Mouse (Mus musculus) adrenal gland, postnatal 10 days (tissue): ENCODE data around the gene Tob1. TPM values are rescaled to one million over a fixed set of nuclear protein-coding genes. Genes with fewer than 3 reads are reported as not detected.

Experiments used
- total RNA-seq, 2 experiments: library from RNA; stranded (reverse); gene quantifications; 2 replicates each; pipeline ENCODE4 v1.2.3; 2021

Tob1 gene
- total RNA-seq, 2 experiments from 2014 or later: 111 to 183 TPM

Other genes with a start within 250 kb of the Tob1 start
- 10 to 100 TPM; 64.2 to 75.0 TPM for gene Gm20390, start 243.2 kb upstream of the Tob1 start, total RNA-seq
- gene Nme1, start 242.9 kb upstream of the Tob1 start, total RNA-seq: 10 to 100 TPM; 42.4 to 49.2 TPM
- gene Spag9, start 215.4 kb upstream of the Tob1 start, total RNA-seq: 100 to 1,000 TPM; 107 to 125 TPM
- gene Wfikkn2, start 34.6 kb downstream of the Tob1 start, total RNA-seq: 1 to 10 TPM in 1 of 2 experiments, under 1 TPM in 1; 0.63 to 1.1 TPM
- gene Gm21885, start 70.4 kb downstream of the Tob1 start, total RNA-seq: not detected
- gene Luc7l3, start 110.5 kb downstream of the Tob1 start, total RNA-seq: 10 to 100 TPM; 48.8 to 77.4 TPM
- gene Ankrd40, start 116.5 kb downstream of the Tob1 start, total RNA-seq: 100 to 1,000 TPM; 110 to 130 TPM
- gene Abcc3, start 181.5 kb downstream of the Tob1 start, total RNA-seq: 1 to 10 TPM; 6.4 to 8.3 TPM